Mouse (Mus musculus) testis, adult 2 months (tissue): ENCODE measurements at regions not wholly inside any gene's neighbourhood (a gene's known extent, or its start where the extent isn't known, plus 50 kb on each side); places are given as distances from the start of the nearest gene placed in this dataset.

Experiments used
- CTCF ChIP-seq: fragments of 200-500 bp; IDR thresholded peaks from 2 replicates; pipeline ENCODE4 v1.5.1; 2012; ENCODE audit warnings: low read depth, mild to moderate bottlenecking, inconsistent platforms, low read length, moderate library complexity; ENCODE audit not compliant: control insufficient read depth, insufficient read depth, insufficient replicate concordance
- POLR2A ChIP-seq: fragments of 200-500 bp; IDR thresholded peaks from 2 replicates; pipeline ENCODE4 v1.6.1; 2012; ENCODE audit warnings: low read depth, mild to moderate bottlenecking, inconsistent platforms, low read length, moderate library complexity; ENCODE audit not compliant: control insufficient read depth

DNA sequence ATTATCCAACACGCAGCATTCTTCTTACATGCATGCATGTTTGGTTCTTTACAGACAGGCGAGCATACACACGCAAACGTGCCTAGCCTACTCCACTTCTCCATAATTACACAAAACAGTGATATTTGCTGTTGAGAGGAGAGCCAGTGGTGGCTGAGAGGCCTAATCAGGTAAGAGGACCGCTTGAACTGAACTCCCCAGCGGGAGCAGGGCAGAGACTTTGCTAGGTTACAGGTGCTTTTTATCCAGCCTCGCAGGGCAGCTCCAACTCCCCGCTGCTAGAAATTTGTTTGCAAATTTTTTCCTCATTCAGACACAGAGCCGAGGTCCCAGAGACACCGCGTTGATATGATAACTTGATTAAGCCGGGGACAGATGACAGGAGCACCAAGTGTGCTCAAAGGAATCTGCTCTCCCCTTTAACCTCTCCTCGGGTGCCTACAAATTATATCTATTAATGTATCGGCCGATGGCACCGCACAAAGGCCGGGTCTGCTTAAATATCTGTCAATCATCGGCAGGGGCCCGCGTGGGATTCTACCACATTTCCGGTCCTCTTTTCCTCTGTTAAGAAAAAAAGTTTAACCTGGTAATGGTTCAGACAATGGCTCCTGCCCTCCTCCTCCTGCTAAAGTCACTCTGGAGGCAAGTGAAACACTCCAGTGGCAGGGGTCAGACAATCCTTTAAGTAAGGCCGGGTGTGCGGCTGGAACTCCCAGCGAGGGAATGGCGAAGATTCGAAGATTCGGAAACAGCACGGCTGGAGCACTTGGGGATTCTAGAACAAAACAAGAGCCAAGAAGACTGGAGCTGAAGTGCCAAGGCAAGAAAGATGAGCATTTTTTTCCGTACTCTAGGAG, 58.3 kb downstream of the Hes1 start:
- TF ChIP-seq POLR2A (no peak), CTCF (no peak)
